Mouse (Mus musculus) yolk sac, embryonic 10.5 days (tissue): ENCODE data around the gene Yy1.
"Not testable (repeated sequence)": the region's sequence is repeated elsewhere in the genome, so short reads cannot be mapped to it uniquely, and the experiment has no call there.

ENCODE experiments used
- DNase-seq: peaks from one replicate; pipeline ENCODE4 v3.0.0-alpha.2; 2017; ENCODE audit warnings: low spot score

Gene Yy1

GRCm38 (mm10) chr12:108827641-108828040 is 34.9 kb downstream of the Yy1 start:
- no peak for DNase-seq

- DNase-seq = no peak
Observed at GRCm38 (mm10) chr12:108829636-108830035, 36.9 kb downstream of the Yy1 start.

- DNase-seq = no peak
Observed at GRCm38 (mm10) chr12:108830358-108830757, 37.6 kb downstream of the Yy1 start.

GRCm38 (mm10) chr12:108831966-108832643 is 39.3 kb downstream of the Yy1 start:
- no peak for DNase-seq

GRCm38 (mm10) chr12:108832851-108833250 is 40.1 kb downstream of the Yy1 start:
- no peak for DNase-seq

GRCm38 (mm10) chr12:108833408-108833807 is 40.6 kb downstream of the Yy1 start:
- DNase-seq = no peak

- DNase-seq = no peak
Observed at GRCm38 (mm10) chr12:108834337-108834736, 41.6 kb downstream of the Yy1 start.

- DNase-seq = no peak
Observed at GRCm38 (mm10) chr12:108834786-108835185, 42.0 kb downstream of the Yy1 start.

- no peak for DNase-seq
Observed at GRCm38 (mm10) chr12:108835208-108835839, 42.6 kb downstream of the Yy1 start.

GRCm38 (mm10) chr12:108835840-108836409 is 43.2 kb downstream of the Yy1 start, which contains the start of the genes Slc25a29 and Slc25a47:
Slc25a29 (minus strand) TSS chr12:108835883.
Slc25a47 (plus strand) TSS chr12:108836046.
- peak; percentile 94 for DNase-seq

- no peak for DNase-seq
Observed at GRCm38 (mm10) chr12:108836722-108837121, 43.9 kb downstream of the Yy1 start.

GRCm38 (mm10) chr12:108841181-108841580 is 48.4 kb downstream of the Yy1 start:
- no peak for DNase-seq

- DNase-seq = no peak
Observed at GRCm38 (mm10) chr12:108842663-108843062, 49.9 kb downstream of the Yy1 start.

- DNase-seq = not testable (repeated sequence)
Observed at GRCm38 (mm10) chr12:108848033-108848432, 55.3 kb downstream of the Yy1 start.

- no peak for DNase-seq
Observed at GRCm38 (mm10) chr12:108849488-108850022, 56.8 kb downstream of the Yy1 start.

GRCm38 (mm10) chr12:108850129-108850528 is 57.4 kb downstream of the Yy1 start:
- DNase-seq = no peak

GRCm38 (mm10) chr12:108850886-108851285 is 58.1 kb downstream of the Yy1 start:
- no peak for DNase-seq

GRCm38 (mm10) chr12:108852822-108853221 is 60.0 kb downstream of the Yy1 start:
- no peak for DNase-seq

- peak; percentile 51 for DNase-seq
Observed at GRCm38 (mm10) chr12:108855081-108855480, 62.3 kb downstream of the Yy1 start.

GRCm38 (mm10) chr12:108856186-108856585 is 63.4 kb downstream of the Yy1 start:
- no peak for DNase-seq

GRCm38 (mm10) chr12:108857109-108857508 is 64.3 kb downstream of the Yy1 start:
- DNase-seq = no peak

- no peak for DNase-seq
Observed at GRCm38 (mm10) chr12:108857589-108858184, 64.9 kb downstream of the Yy1 start.

GRCm38 (mm10) chr12:108858486-108858885 is 65.7 kb downstream of the Yy1 start:
- no peak for DNase-seq
